Mouse (Mus musculus) small intestine, adult 2 months (tissue): ENCODE measurements around the gene Fkbp4. TPM values are rescaled to one million over a fixed set of nuclear protein-coding genes. Genes with fewer than 3 reads are reported as not detected.

ENCODE experiments used
- H3K27ac ChIP-seq: fragments of 200-500 bp; 2 replicates; pipeline ENCODE4 v1.5.1; 2012; ENCODE audit warnings: low read depth, low read length, control low read depth, inconsistent platforms; ENCODE audit not compliant: insufficient read depth
- H3K27me3 ChIP-seq: fragments of 200-500 bp; 2 replicates; pipeline ENCODE4 v1.6.1; 2012; ENCODE audit warnings: mild to moderate bottlenecking, moderate library complexity, low read length, inconsistent platforms; ENCODE audit not compliant: control insufficient read depth, insufficient read depth
- H3K36me3 ChIP-seq: fragments of 200-500 bp; 2 replicates; pipeline ENCODE4 v1.6.1; 2012; ENCODE audit warnings: mild to moderate bottlenecking, low read length, control low read depth, inconsistent platforms; ENCODE audit not compliant: control insufficient read depth, insufficient read depth
- H3K4me1 ChIP-seq: fragments of 200-500 bp; 2 replicates; pipeline ENCODE4 v1.6.1; 2012; ENCODE audit warnings: low read length, inconsistent platforms, mixed read lengths; ENCODE audit not compliant: control insufficient read depth, insufficient read depth, insufficient read length
- H3K4me3 ChIP-seq: fragments of 200-500 bp; 2 replicates; pipeline ENCODE4 v1.5.1; 2012; ENCODE audit warnings: low read depth, mild to moderate bottlenecking, control low read depth, inconsistent platforms, low read length, moderate library complexity
- CTCF ChIP-seq: fragments of 200-500 bp; IDR thresholded peaks from 2 replicates; pipeline ENCODE4 v1.5.1; 2012; ENCODE audit warnings: low read depth, mild to moderate bottlenecking, control low read depth, inconsistent platforms, low read length, moderate library complexity, mixed read lengths; ENCODE audit not compliant: insufficient replicate concordance, insufficient read length; ENCODE audit errors: extremely low read depth
- POLR2A ChIP-seq: fragments of 200-500 bp; IDR thresholded peaks from 2 replicates; pipeline ENCODE4 v1.6.1; 2012; ENCODE audit warnings: low read depth, mild to moderate bottlenecking, control low read depth, inconsistent platforms, low read length, moderate library complexity
- WGBS: fragments of 180-500 bp; shearing (Covaris S2); methylation state at CpG from one replicate; pipeline ENCODE4 v1.1.7; 2018; 5-methylcytosine and 5-hydroxymethylcytosine counted together
- polyA plus RNA-seq: library from polyadenylated mRNA; depleted of rRNA; stranded (reverse); fragments of >200 nt; gene quantifications from 2 replicates; pipeline ENCODE4 v1.2.3, GENCODE M21; 2012

The Fkbp4 gene
- polyA plus RNA-seq, 1 experiment, result 105 TPM

DNA sequence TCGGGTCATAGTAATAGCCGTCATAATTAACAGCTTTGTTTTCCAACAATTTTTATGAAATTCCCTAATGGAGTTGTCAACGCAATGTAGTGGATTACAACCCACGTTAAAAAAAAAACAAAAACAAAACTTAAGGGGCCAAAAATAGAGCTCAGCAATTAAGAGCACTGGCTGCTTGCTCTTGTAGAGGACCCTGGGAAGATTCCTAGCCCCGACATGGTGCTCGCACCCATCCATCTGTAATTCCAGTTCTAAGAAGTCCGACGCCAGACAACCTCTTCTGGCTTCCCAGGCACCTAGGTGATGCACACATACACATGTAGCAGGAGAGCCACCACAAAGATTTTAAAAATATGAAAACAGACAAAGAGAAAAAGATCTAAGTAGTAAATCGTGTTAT, 13.4 kb downstream of the Fkbp4 start:
- peak overlapping the region; percentile 95 for H3K27ac ChIP-seq
- H3K36me3 ChIP-seq, result 0 out of 2 replicates have a peak, but pooled peaks cover 2% of the 10 kb centered on the region
- TF ChIP-seq CTCF (no peak), POLR2A (no peak)
- 17% methylated on average over 9 of the region's 9 CpGs for WGBS
- no peaks in the 10 kb centered on the region for H3K27me3 ChIP-seq
- H3K4me1 ChIP-seq, result peaks cover 1% of the 10 kb centered on the region; the same call in 1 of the 2 replicates
- peak overlapping the region; percentile 80 for H3K4me3 ChIP-seq

DNA sequence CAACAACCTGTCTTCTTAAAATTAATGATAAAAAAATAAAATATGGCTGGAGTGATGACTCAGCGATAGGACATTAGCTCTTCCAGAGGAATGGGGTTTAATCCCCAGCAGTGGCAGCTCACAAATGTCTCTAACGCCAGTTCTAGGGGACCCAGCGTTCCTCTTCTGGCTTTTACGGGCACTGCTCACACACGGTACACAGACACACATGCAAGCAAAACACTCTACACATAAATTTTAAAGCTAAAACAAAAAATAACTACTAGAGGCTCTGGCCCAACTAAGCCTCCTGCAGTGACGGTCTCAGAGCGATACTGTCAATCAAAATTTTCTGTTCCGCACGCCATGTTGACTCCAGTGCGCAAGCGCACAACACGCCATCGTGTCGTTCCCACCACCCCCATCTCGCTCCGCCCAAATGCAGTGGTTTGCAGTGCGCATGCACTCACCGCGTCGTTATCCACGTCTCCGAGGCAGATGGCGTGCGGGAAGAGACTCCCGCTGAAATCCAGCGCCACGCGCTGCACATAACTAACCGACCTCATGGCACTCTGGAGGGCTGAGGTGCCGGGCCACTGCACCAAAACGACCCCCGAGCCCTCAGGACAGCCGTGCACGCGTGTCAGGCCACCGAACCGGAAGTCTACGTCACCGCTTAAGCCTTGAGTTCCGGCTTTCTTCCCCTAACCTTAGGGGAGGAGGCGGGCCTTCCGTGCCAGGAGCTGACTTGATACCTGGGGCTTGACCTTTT, 14.0 kb downstream of the Fkbp4 start, which contains the start of gene Itfg2:
Gene Itfg2 (minus strand): TSS at position 663 of the 751 bp plus-strand sequence.
- Histone ChIP-seq H3K36me3 (no peaks in the 10 kb centered on the region), H3K4me1 (no peaks in the 10 kb centered on the region), H3K27ac (peak within 1 kb of the TSS; percentile 95), H3K4me3 (peak within 1 kb of the TSS; percentile 80), H3K27me3 (no peaks in the 10 kb centered on the region)
- TF ChIP-seq POLR2A (peak; percentile 69), CTCF (no peak)
- under 1% methylated on average over 42 of the region's 42 CpGs for WGBS

DNA sequence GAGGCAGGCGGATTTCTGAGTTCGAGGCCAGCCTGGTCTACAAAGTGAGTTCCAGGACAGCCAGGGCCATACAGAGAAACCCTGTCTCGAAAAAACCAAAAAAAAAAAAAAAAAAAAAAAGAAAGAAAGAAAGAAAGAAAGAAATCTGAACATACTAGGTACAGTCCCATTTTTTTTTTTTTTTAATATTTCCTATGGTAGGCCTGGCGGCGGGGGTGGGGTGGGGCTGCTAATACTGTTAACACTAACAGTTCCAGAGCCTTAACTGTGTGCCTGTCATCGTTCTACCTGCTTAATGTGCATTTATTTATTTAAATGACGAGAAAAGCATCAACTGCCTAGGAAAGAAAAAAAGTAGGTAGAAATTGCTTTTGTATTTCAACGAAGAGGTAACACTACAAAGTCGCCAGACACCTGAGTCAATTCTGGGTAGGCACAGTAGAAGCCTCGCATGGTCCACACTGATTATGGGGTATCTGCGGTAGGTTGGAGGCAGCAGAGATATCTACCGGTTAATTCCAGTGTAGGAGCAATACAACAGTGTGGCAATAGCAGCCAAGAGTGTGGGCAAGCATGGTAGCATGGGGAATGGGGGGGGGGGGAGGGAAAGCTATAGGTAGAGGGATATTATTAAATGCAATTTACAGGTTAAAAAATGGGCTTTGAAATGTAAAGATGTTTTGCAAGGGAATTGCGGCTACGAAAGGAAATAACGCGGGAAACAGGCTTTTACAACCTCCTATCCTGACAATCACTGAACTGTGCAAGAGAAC, 14.8 kb downstream of the Fkbp4 start:
- H3K4me3 ChIP-seq, result peak overlapping the region; percentile 80; the same call in 1 of the 2 replicates
- peak overlapping the region; percentile 95; the same call in 1 of the 2 replicates for H3K27ac ChIP-seq
- TF ChIP-seq CTCF (no peak), POLR2A (no peak)
- no peaks in the 10 kb centered on the region for H3K36me3 ChIP-seq
- 29% methylated on average over 16 of the region's 16 CpGs for WGBS
- no peaks in the 10 kb centered on the region for H3K4me1 ChIP-seq
- no peaks in the 10 kb centered on the region for H3K27me3 ChIP-seq

DNA sequence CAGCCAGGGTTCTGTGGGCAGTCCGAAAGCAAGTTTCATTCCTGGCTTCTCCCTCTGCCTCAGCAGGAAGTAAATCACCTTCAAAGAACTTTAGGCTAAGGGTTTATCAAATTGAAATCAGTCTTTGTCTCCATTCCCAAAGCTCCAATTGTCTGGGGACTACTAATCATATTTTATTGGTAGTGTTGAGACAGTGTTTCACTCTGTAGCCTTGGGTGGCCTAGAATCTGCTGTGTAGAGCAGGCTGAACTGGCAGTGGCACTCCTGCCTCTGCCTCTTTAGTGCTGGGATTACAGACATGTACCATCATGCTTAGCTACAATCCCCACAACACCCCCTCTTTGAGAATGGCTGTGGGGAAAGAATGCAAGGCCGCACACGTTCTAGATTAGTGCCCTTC, 17.0 kb downstream of the Fkbp4 start:
- 86% methylated on average over 3 of the region's 3 CpGs for WGBS
- H3K27me3 ChIP-seq, result no peaks in the 10 kb centered on the region
- H3K36me3 ChIP-seq, result no peaks in the 10 kb centered on the region
- H3K4me3 ChIP-seq, result no peak overlapping the region
- H3K4me1 ChIP-seq, result no peaks in the 10 kb centered on the region
- H3K27ac ChIP-seq, result no peak overlapping the region
- TF ChIP-seq CTCF (no peak), POLR2A (no peak)

DNA sequence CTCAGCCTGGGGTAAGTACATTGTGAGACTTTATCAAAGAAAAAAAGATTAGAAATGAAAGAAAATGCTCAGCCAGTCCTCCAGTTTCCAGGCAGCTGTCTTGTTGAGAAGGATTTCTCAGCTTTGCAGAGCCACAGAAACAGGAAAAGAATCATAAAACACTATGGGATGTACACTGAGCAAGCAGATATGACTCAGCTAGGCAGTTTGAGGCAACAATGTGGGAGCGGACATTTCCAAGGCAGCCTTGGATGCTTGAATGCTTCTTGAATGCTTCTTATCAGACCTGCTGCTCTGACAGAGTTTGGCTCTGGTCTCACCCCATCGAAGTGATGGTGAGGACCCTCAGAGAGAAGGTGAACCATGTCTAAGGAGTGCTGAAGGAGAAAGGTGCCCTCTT, 17.4 kb downstream of the Fkbp4 start:
- Histone ChIP-seq H3K4me1 (no peaks in the 10 kb centered on the region), H3K36me3 (no peaks in the 10 kb centered on the region; the same call in 1 of the 2 replicates), H3K27me3 (no peaks in the 10 kb centered on the region), H3K4me3 (no peak overlapping the region), H3K27ac (no peak overlapping the region)
- TF ChIP-seq CTCF (no peak), POLR2A (no peak)
- WGBS, result 71% methylated on average over 2 of the region's 2 CpGs

DNA sequence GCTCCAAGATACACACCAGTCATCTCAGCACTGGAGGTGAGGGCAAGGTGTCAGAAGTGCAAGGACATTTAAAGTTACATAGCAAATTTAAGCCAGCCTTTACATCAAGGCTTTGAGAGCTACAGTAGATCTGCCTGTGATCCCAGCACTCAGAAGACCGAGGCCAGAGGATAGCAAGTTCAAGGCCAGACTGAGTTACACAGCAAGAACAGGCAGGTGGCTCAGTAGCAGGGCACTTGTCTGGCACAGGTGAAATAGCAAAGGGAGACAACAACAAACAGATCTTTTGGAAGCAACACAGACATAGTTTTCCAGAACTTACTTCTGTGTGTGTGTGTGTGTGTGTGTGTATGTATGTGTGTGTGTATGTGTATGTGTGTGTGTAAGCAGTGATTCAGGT, 20.4 kb downstream of the Fkbp4 start:
- no peaks in the 10 kb centered on the region for H3K27me3 ChIP-seq
- H3K27ac ChIP-seq, result no peak overlapping the region
- no peaks in the 10 kb centered on the region for H3K4me1 ChIP-seq
- peaks cover 6% of the 10 kb centered on the region; the same call in 1 of the 2 replicates for H3K36me3 ChIP-seq
- TF ChIP-seq POLR2A (no peak), CTCF (no peak)
- 73% methylated on average over 1 of the region's 1 CpGs for WGBS
- H3K4me3 ChIP-seq, result no peak overlapping the region

DNA sequence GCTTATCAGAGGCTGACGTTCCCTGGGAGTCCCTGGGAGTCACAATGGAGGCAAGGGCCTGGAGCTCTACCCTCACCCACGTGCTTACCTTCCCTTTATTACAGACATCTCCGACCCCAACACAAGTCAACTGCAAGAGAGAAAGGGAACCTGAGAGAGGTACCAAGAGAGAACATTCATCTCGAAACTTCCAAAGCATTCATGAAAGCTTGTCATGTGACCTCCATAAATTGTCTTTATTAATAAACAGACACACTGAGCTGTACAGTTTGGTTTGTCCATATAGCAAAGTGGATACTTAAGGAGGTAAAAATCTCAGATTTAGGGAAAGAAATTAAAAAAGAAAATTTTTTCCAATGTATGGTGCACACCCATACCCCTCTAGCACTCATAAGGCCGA, 22.3 kb downstream of the Fkbp4 start:
- Histone ChIP-seq H3K4me3 (no peak overlapping the region), H3K4me1 (no peaks in the 10 kb centered on the region), H3K27ac (no peak overlapping the region), H3K36me3 (peaks cover 12% of the 10 kb centered on the region; the same call in 1 of the 2 replicates), H3K27me3 (no peaks in the 10 kb centered on the region)
- 87% methylated on average over 5 of the region's 5 CpGs for WGBS
- TF ChIP-seq POLR2A, result no peak
- TF ChIP-seq CTCF, result no peak

DNA sequence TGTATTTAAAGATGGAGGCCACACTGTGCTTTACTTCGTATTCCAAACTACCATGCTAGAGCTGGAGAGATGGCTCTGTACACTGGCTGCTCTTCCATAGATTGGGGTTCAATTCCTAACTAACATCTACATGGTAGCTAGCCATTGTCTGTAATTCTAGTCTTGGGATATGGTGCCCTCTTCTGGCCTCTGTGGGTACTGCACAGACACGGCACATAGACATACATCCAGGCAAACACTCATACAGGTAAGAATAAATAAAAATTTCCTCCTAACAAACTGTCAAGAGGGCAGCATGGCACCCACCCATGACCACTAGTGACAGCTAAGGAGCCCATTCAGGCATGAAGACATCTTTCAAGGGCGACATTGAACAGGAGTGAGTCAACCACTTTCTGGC, 27.4 kb downstream of the Fkbp4 start:
- 15% methylated on average over 3 of the region's 3 CpGs for WGBS
- peaks cover 33% of the 10 kb centered on the region for H3K36me3 ChIP-seq
- H3K4me1 ChIP-seq, result no peaks in the 10 kb centered on the region

More for the DNA sequence above, 27.4 kb downstream of the Fkbp4 start:
- no peaks in the 10 kb centered on the region for H3K27me3 ChIP-seq
- no peak for TF ChIP-seq POLR2A
- TF ChIP-seq CTCF, result peak; percentile 49; the same call in 1 of the 2 replicates
- H3K27ac ChIP-seq, result no peak overlapping the region
- no peak overlapping the region for H3K4me3 ChIP-seq
